Mouse (Mus musculus) brown adipose tissue, adult 24 weeks (tissue): ENCODE measurements around the gene Calcoco1. TPM values are rescaled to one million over a fixed set of nuclear protein-coding genes. Genes with fewer than 3 reads are reported as not detected.
"Not testable (repeated sequence)": the region's sequence is repeated elsewhere in the genome, so short reads cannot be mapped to it uniquely, and the experiment has no call there.

Experiments
- H3K27ac ChIP-seq: fragments of 200-500 bp; replicated peaks from 2 replicates; pipeline ENCODE4 v1.5.1; 2012; ENCODE audit warnings: low read depth, mild to moderate bottlenecking, low read length
- H3K4me1 ChIP-seq: fragments of 200-500 bp; 2 replicates; pipeline ENCODE4 v1.6.1; 2012; ENCODE audit warnings: low read length, mixed read lengths; ENCODE audit not compliant: control insufficient read depth, insufficient read depth, insufficient read length
- H3K4me3 ChIP-seq: fragments of 200-500 bp; 2 replicates; pipeline ENCODE4 v1.5.1; 2012; ENCODE audit warnings: low read depth, mild to moderate bottlenecking, low read length, moderate library complexity; ENCODE audit not compliant: insufficient read depth
- polyA plus RNA-seq: library from polyadenylated mRNA; stranded (reverse); fragments of >200 nt; gene quantifications from 2 replicates; pipeline ENCODE4 v1.2.4, GENCODE M21; 2012; ENCODE audit not compliant: missing spikeins, insufficient read depth, insufficient read length

Gene Calcoco1
- polyA plus RNA-seq, 1 experiment: 58.5 TPM

DNA sequence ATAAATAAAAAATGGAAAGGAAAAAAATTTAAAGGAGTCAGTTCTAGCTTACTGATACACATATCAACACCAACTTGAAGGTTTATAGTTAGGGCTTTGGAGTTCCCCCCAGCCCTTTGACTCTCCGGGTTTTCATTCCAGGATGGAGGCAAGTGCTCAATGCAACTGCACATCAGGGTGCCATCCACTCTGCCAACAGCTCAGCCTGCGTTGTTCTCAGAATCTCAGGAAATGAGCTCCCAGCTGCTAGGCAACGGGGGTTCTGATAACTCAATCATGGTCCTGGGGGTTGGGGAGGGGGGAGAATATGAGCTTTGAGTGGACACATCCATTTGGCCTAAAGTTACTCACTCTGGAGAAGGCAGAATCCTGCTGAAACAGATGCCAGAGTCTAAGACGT is 36.2 kb downstream of the Calcoco1 start:
- Histone ChIP-seq H3K4me3 (no peak overlapping the region), H3K4me1 (no peaks in the 10 kb centered on the region), H3K27ac (no peak overlapping the region)

- Histone ChIP-seq H3K4me3 (no peak overlapping the region), H3K27ac (no peak overlapping the region), H3K4me1 (no peaks in the 10 kb centered on the region)
Measured at GRCm38 (mm10) chr15:102683670-102684069, 38.3 kb downstream of the Calcoco1 start.

- Histone ChIP-seq H3K27ac (no peak overlapping the region), H3K4me3 (no peak overlapping the region), H3K4me1 (no peaks in the 10 kb centered on the region)
Measured at GRCm38 (mm10) chr15:102676345-102676744, 45.6 kb downstream of the Calcoco1 start.

GRCm38 (mm10) chr15:102673548-102673947 is 48.4 kb downstream of the Calcoco1 start:
- Histone ChIP-seq H3K27ac (peak overlapping the region; percentile 82), H3K4me3 (peak overlapping the region; percentile 42), H3K4me1 (peaks cover 3% of the 10 kb centered on the region)

- H3K27ac ChIP-seq: peak within 1 kb of the TSS; percentile 97
- H3K4me1 ChIP-seq: peaks cover 3% of the 10 kb centered on the region
- H3K4me3 ChIP-seq: peak within 1 kb of the TSS; percentile 65
Measured at GRCm38 (mm10) chr15:102672215-102673071, 49.5 kb downstream of the Calcoco1 start, which contains the start of gene Atp5g2. Gene Atp5g2 (minus strand): TSS chr15:102672352.

DNA sequence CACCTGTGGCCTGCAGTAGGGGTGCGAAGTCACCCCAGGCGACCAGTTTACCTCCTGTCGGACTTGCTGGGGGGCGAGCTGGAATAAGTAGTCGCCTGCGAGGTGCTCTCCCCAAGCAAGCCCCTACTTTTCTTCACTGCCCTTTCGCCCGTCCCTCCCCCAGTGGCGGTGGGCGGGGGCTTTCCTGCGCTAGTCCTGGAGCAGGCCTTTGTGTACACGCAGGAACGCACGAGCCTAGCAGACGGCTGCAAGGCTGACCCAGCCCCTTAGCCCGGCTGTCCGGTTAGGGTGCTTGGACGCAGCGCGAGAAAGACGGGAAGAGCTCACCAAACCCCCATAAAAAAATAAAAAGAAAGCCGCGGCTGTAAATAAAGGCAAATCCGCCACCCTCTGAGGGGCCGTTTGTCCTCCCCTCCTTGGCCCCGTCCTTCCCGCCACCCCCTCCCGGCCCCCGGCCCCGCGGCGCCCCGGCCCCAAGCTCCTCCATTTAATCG is 50.2 kb downstream of the Calcoco1 start:
- Histone ChIP-seq H3K4me1 (peaks cover 3% of the 10 kb centered on the region), H3K27ac (peak overlapping the region; percentile 97), H3K4me3 (peak overlapping the region; percentile 65)

DNA sequence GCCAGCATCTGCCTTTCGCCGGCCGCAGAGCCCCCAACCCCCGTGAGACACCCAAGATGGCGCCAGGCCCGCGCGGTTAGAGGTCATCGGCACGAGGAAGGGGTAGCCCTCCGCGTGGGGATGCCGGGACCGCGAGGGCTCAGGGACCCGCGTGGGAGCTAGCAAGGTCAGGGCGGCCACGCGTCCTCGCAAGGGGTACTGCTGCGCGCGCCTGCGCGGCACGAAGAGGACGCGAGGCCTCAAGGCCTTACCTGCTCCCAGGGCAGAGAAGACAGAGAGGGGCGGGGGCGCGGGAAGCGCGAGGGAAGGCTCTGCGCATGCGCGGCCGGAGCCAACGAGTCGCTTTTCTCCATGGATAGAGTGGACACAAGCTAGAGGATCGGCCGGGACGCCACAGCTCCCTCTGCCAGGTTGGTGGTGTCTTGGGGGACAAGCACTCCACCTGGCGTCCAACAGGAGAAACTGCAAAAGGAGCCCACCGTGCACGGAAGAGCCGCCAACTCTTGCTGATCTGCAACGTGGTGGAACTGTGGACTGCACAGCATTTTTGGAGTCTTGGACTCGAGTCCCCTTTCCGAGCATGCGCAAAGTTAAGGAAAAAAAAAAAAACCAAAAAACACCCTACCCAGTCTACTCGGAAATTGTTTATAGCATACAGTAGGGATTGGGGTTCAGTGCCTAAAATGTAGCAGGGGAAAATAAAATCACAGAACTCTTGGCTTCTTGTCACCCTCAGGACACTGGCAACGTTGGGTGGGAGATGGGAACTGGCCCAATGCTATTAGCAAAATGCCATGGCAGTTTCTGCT is 51.0 kb downstream of the Calcoco1 start:
- peaks cover 3% of the 10 kb centered on the region for H3K4me1 ChIP-seq
- peak overlapping the region; percentile 89 for H3K4me3 ChIP-seq
- H3K27ac ChIP-seq: peak overlapping the region; percentile 97

- peaks cover 3% of the 10 kb centered on the region for H3K4me1 ChIP-seq
- H3K27ac ChIP-seq: peak overlapping the region; percentile 97
- peak overlapping the region; percentile 89 for H3K4me3 ChIP-seq
Measured at GRCm38 (mm10) chr15:102670281-102670680, 51.7 kb downstream of the Calcoco1 start.

- peaks cover 3% of the 10 kb centered on the region for H3K4me1 ChIP-seq
- no peak overlapping the region; the same call in 1 of the 2 replicates for H3K4me3 ChIP-seq
- H3K27ac ChIP-seq: no peak overlapping the region
Measured at GRCm38 (mm10) chr15:102669571-102669970, 52.4 kb downstream of the Calcoco1 start.

DNA sequence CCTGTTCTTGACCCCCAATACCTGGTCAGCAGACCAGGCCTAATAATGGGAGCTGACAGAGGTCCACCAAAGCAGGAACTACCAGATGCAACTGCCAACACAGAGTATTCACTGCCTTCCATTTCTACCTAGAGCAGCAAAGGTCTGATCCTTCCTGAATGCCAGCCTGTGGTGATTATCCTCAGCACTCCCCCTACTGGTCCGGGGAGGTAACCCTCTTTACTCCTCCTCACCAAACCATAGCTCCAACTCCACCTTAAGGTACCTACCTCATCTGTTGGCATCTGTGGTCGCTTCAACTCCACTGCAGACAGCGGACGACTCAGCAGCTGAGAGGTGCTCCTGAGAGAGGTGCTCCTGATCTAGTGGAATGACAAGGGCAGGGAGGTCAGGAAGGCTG is 56.5 kb downstream of the Calcoco1 start:
- Histone ChIP-seq H3K27ac (no peak overlapping the region), H3K4me3 (no peak overlapping the region)

DNA sequence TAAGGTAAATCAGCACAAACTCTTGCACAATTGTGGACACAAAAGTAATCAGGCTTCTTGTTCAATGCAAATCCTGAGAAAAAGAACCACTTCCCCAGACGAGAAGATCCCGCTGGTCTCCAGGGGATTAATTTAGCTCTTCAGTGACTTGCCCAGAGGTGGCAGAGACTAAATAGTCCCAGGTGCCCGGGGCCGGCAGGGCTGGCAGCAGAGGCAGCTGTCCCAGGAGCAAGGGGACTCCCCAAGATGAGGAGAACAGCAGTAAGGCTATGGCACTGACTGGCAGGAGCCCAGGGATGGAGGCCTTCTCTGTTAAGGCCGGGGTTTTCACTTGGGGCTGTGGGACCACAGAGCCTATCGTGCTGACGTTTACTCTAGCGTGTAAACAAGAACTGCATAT is 58.2 kb downstream of the Calcoco1 start:
- no peak overlapping the region for H3K4me3 ChIP-seq
- H3K4me1 ChIP-seq: no peaks in the 10 kb centered on the region; the same call in 1 of the 2 replicates
- no peak overlapping the region for H3K27ac ChIP-seq

More for the DNA sequence above, 56.5 kb downstream of the Calcoco1 start:
- H3K4me1 ChIP-seq: peaks cover 3% of the 10 kb centered on the region

- H3K27ac ChIP-seq, H3K4me1 ChIP-seq, H3K4me3 ChIP-seq: not testable (repeated sequence)
Measured at GRCm38 (mm10) chr15:102662601-102663000, 59.4 kb downstream of the Calcoco1 start.

DNA sequence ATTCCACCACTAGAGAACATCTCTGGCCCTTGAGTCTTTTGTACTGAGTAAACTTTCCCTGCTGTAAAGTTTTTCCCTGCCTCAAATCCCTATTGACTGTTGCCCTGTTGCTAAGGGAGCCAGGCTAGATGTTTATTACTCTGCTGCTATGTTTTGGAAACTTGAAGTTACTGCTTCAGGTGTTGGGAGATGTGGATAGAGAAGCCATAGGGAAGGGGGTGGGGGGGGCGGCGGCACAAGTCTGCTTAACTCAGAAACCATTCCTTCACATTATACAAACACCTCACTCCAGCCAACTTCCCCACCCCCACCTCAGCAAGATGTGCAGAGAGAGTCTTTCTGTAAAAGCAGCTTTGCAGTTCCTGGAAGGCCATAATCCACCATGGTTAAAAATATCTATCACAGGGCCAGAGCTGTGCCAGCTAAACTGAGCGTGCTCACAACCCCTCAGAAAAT is 64.0 kb downstream of the Calcoco1 start:
- Histone ChIP-seq H3K4me1 (no peaks in the 10 kb centered on the region), H3K4me3 (no peak overlapping the region), H3K27ac (no peak overlapping the region)
